Mouse (Mus musculus): ENCODE data around the gene Ttc21a. TPM values are rescaled to one million over a fixed set of nuclear protein-coding genes. Genes with fewer than 3 reads are reported as not detected.

Ttc21a gene
- total and polyA plus RNA-seq, 3 experiments = 0.21 to 0.47 TPM; not detected in 1

- peak; percentile 72; the same call in 1 of the 2 replicates for TF ChIP-seq E2F4 (IDR thresholded peaks at IDR 0.05; ENCODE audit: insufficient replicate concordance, low read depth, low read length)
- TF ChIP-seq USF1 (IDR thresholded peaks at IDR 0.05; ENCODE audit: low read depth, low read length) = no peak
- no peak for TF ChIP-seq MAFK (IDR thresholded peaks at IDR 0.05; ENCODE audit: insufficient replicate concordance, low read length)
- peak; percentile 24; the same call in 1 of the 2 replicates for TF ChIP-seq MEF2A (IDR thresholded peaks at IDR 0.05; ENCODE audit: borderline replicate concordance, low read depth, low read length)
- peak; percentile 85 for TF ChIP-seq MAX (IDR thresholded peaks at IDR 0.05; ENCODE audit: low read length)
- TF ChIP-seq HCFC1 (IDR thresholded peaks at IDR 0.05; ENCODE audit: low read depth, low read length) = peak; percentile 89
- no peak for TF ChIP-seq CHD1 (IDR thresholded peaks at IDR 0.05; ENCODE audit: low read depth, low read length)
- TF ChIP-seq MYC (IDR thresholded peaks at IDR 0.05; ENCODE audit: low read depth, low read length) = 0 out of 2 replicates have a peak, but pooled peaks have one; percentile 33
- no peak for TF ChIP-seq GABPA (IDR thresholded peaks at IDR 0.05; ENCODE audit: insufficient replicate concordance, low read depth, low read length)
These were observed 42.9 kb upstream of the Ttc21a start, which contains the start of gene Wdr48 (continued) for GRCm38 (mm10) chr9:119894339-119895009.

DNA sequence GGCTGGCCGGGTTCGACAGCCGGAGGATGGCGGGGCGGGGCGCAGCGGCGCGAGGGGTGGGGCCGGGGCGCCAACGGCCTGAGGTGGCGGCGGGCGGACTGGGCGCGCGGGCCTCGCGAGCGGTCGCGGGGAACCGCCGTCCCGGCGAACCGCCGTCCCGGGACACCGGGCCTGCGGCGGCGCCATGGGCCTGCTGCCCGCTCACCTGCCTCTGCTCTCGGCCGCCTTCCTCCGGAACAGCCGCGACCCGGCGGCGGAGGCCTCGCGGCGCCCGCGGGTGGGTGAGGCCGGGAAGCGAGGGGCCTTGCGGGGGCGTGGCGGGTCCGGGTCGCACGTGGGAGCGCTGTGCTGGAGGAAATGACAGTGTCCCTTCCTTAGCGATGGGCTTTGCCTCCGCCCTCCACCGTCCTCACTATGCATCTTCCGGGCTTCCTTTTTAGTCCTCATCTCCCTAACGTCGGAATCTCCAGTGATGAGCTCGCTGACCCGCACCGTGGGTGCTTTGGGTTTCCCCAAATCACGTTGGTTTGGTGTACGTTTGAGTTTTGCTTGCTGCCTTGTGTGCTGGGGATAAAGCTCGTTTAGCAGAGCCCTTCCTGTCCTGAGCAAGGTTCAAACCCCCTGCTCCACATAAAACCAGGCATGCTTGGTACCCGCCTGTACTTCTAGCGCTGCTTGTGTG lies 42.2 kb upstream of the Ttc21a start:
- no peaks in the 10 kb centered on the region for H3K27me3 ChIP-seq (replicated peaks)
- TF ChIP-seq UBTF (IDR thresholded peaks at IDR 0.05; ENCODE audit: low read depth, low read length) (0 out of 2 replicates have a peak, but pooled peaks have one; percentile 60), ZMIZ1 (IDR thresholded peaks at IDR 0.05; ENCODE audit: low read depth, low read length) (no peak), MXI1 (IDR thresholded peaks at IDR 0.05; ENCODE audit: low read depth, low read length) (peak; percentile 73; the same call in 1 of the 2 replicates), MYC (IDR thresholded peaks at IDR 0.05; ENCODE audit: low read depth, low read length) (no peak), RAD21 (IDR thresholded peaks at IDR 0.05; ENCODE audit: low read depth, low read length) (no peak)
- H3K27ac ChIP-seq (ENCODE audit: insufficient read depth, low read depth) = no peak overlapping the region
- peak overlapping the region; percentile 79 for H3K4me2 ChIP-seq (ENCODE audit: insufficient read depth, low read depth, poor library complexity, severe bottlenecking)
- H3K9ac ChIP-seq (ENCODE audit: insufficient read depth, low read depth) = peak overlapping the region; percentile 74
- H3K36me3 ChIP-seq (replicated peaks in 1 of 2; ENCODE audit: control insufficient read depth in 1 of 2, insufficient read depth in 1 of 2, low read length in 1 of 2) = peaks cover 0 to 35% of the 10 kb centered on the region in 2 experiments
- dilution Hi-C loops (cut with MboI; ENCODE audit: extremely low pct_ligation_motif_present, extremely low pct_unique_long_range_greater_than_20kb, low sequenced_read_pairs) (no loop called here), in situ Hi-C loops (cut with MboI; ENCODE audit: low pct_ligation_motif_present, low pct_unique_long_range_greater_than_20kb, low sequenced_read_pairs) (loop anchor here (25.0 kb wide), 2 partner anchors 233 to 433 kb away; no protein-coding TSS in a partner anchor)
- H3K4me3 ChIP-seq (replicated peaks in 1 of 3; ENCODE audit: low read depth in 2 of 3, low read length in 2 of 3, poor library complexity in 1 of 3) = peak overlapping the region; percentile 86 to 96 (median 90)
- peaks cover 20% of the 10 kb centered on the region for H3K79me2 ChIP-seq (replicated peaks; ENCODE audit: control insufficient read depth, extremely low read depth, insufficient read depth, poor library complexity, severe bottlenecking)
- peaks cover 3% of the 10 kb centered on the region for H3K9me3 ChIP-seq (replicated peaks; ENCODE audit: low read length)
- peaks cover 4 to 23% of the 10 kb centered on the region in 2 experiments; a peak in 3 of 4 replicates for H3K4me1 ChIP-seq (ENCODE audit: control insufficient read depth in 1 of 2, insufficient read depth in 2 of 2)
- DNase-seq (ENCODE audit: extremely low read depth) = peak; percentile 41

DNA sequence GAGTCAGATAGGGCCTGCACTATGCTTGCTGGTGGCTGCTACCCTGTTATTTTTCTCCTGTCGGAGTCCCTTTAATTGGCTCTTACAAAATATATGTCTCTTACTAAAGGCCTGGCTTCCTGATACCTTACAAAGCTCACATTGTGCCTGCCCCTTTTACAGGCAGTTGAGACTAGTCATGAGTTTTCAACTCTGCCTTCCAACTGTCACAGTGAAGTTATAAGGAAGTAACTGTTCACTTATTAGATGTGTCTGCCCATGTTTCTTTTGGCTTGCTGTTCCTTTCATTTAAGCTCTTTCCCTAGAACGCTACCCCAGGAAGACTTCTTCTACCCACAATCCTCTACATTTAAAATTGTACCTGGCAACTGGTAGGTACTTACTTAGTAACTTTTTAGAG lies 38.0 kb upstream of the Ttc21a start:
- peaks cover 18 to 68% of the 10 kb centered on the region in 2 experiments for H3K36me3 ChIP-seq (replicated peaks in 1 of 2; ENCODE audit: control insufficient read depth in 1 of 2, insufficient read depth in 1 of 2, low read length in 1 of 2)
- TF ChIP-seq CHD1 (IDR thresholded peaks at IDR 0.05; ENCODE audit: low read depth, low read length) (no peak), CHD2 (IDR thresholded peaks at IDR 0.05; ENCODE audit: low read length) (no peak), MYC (IDR thresholded peaks at IDR 0.05; ENCODE audit: low read depth, low read length) (no peak), MXI1 (IDR thresholded peaks at IDR 0.05; ENCODE audit: low read depth, low read length) (no peak)
- DNase-seq (ENCODE audit: extremely low read depth) = no peak
- no peak overlapping the region for H3K9ac ChIP-seq (ENCODE audit: insufficient read depth, low read depth)
- peaks cover 20% of the 10 kb centered on the region for H3K79me2 ChIP-seq (replicated peaks; ENCODE audit: control insufficient read depth, extremely low read depth, insufficient read depth, poor library complexity, severe bottlenecking)
- no peaks in the 10 kb centered on the region for H3K9me3 ChIP-seq (replicated peaks; ENCODE audit: low read length)
- H3K4me3 ChIP-seq (replicated peaks in 1 of 3; ENCODE audit: low read depth in 2 of 3, low read length in 2 of 3, poor library complexity in 1 of 3) = no peak overlapping the region
- H3K27me3 ChIP-seq (replicated peaks) = no peaks in the 10 kb centered on the region
- H3K27ac ChIP-seq (ENCODE audit: insufficient read depth, low read depth) = no peak overlapping the region
- in situ Hi-C loops (cut with MboI; ENCODE audit: low pct_ligation_motif_present, low pct_unique_long_range_greater_than_20kb, low sequenced_read_pairs) = loop anchor here (25.0 kb wide), 2 partner anchors 237 to 437 kb away; no protein-coding TSS in a partner anchor
- peaks cover 4 to 16% of the 10 kb centered on the region in 2 experiments; a peak in 3 of 4 replicates for H3K4me1 ChIP-seq (ENCODE audit: control insufficient read depth in 1 of 2, insufficient read depth in 2 of 2)
- dilution Hi-C loops (cut with MboI; ENCODE audit: extremely low pct_ligation_motif_present, extremely low pct_unique_long_range_greater_than_20kb, low sequenced_read_pairs) = no loop called here
- H3K4me2 ChIP-seq (ENCODE audit: insufficient read depth, low read depth, poor library complexity, severe bottlenecking) = no peak overlapping the region
